In genomic region chr7:48762721-48763120, GRCm38 (mm10) we compare ENCODE assay signal across 22 mouse cellular contexts. TPM values are rescaled to one million over a fixed set of nuclear protein-coding genes. Genes with fewer than 3 reads are reported as not detected.
DNase-seq lines count a peak whose midpoint lies in the region; ATAC-seq and TF ChIP-seq lines count a peak whose summit lies in the region.
"Had no signal": no experiment of that assay in that cellular context is flagged by ENCODE, and none has a peak within 500 bp of the region (broad histone marks: within the 10 kb centered on the region; RNA-seq: fewer than 3 reads in every experiment).

No protein-coding gene starts in this region.

- intact Hi-C loops in heart, postnatal 25 days (cut with DNase I) = no loop called here

- H3K27ac ChIP-seq in intestine, embryonic 14.5 days (ENCODE audit: low read depth) = no peak overlapping the region
- no peak overlapping the region for H3K27ac ChIP-seq in intestine, embryonic 16.5 days (ENCODE audit: low read length)
- no peak overlapping the region for H3K27ac ChIP-seq in midbrain, embryonic 11.5 days (ENCODE audit: low read depth, low read length)
- H3K27ac ChIP-seq in midbrain, embryonic 15.5 days = no peak overlapping the region
- H3K27ac ChIP-seq in stomach, postnatal 0 days (replicated peaks) = peak overlapping the region; percentile 41; the same call in 1 of the 2 replicates

- no peak overlapping the region for H3K4me3 ChIP-seq in intestine, embryonic 14.5 days (ENCODE audit: low read depth, low read length)
- no peak overlapping the region for H3K4me3 ChIP-seq in intestine, embryonic 16.5 days (ENCODE audit: low read length)
- no peak overlapping the region for H3K4me3 ChIP-seq in midbrain, embryonic 11.5 days (ENCODE audit: low read depth, low read length)
- no peak overlapping the region for H3K4me3 ChIP-seq in midbrain, embryonic 15.5 days
- no peak overlapping the region for H3K4me3 ChIP-seq in stomach, postnatal 0 days (ENCODE audit: low read depth, low read length)

- no peak overlapping the region for H3K4me2 ChIP-seq in intestine, embryonic 14.5 days (ENCODE audit: low read length)
- H3K4me2 ChIP-seq in intestine, embryonic 16.5 days (ENCODE audit: low read depth, low read length) = no peak overlapping the region
- H3K4me2 ChIP-seq in midbrain, embryonic 11.5 days = no peak overlapping the region
- H3K4me2 ChIP-seq in midbrain, embryonic 15.5 days = no peak overlapping the region
- no peak overlapping the region for H3K4me2 ChIP-seq in stomach, postnatal 0 days (replicated peaks; ENCODE audit: low read depth)

- no peaks in the 10 kb centered on the region for H3K36me3 ChIP-seq in intestine, embryonic 14.5 days (ENCODE audit: control insufficient read depth, insufficient read depth, low read length)
- no peaks in the 10 kb centered on the region for H3K36me3 ChIP-seq in intestine, embryonic 16.5 days (ENCODE audit: control insufficient read depth, insufficient read depth, low read length)
- no peaks in the 10 kb centered on the region for H3K36me3 ChIP-seq in midbrain, embryonic 11.5 days (ENCODE audit: control insufficient read depth, insufficient read depth, low read length)
- no peaks in the 10 kb centered on the region for H3K36me3 ChIP-seq in midbrain, embryonic 15.5 days (replicated peaks)
- no peaks in the 10 kb centered on the region for H3K36me3 ChIP-seq in stomach, postnatal 0 days (ENCODE audit: control insufficient read depth, insufficient read depth, low read length)
- H3K36me3 ChIP-seq: G1E had no signal

- 85% methylated on average over 3 of the region's 3 CpGs for WGBS in intestine, embryonic 14.5 days
- WGBS in intestine, embryonic 16.5 days = 86% methylated on average over 3 of the region's 3 CpGs
- WGBS in midbrain, embryonic 11.5 days = 82% methylated on average over 3 of the region's 3 CpGs
- 90% methylated on average over 3 of the region's 3 CpGs for WGBS in midbrain, embryonic 15.5 days
- 77% methylated on average over 3 of the region's 3 CpGs for WGBS in stomach, postnatal 0 days

- H3K4me1 ChIP-seq in intestine, embryonic 14.5 days (replicated peaks; ENCODE audit: control insufficient read depth, insufficient read depth, low read length) = no peaks in the 10 kb centered on the region
- H3K4me1 ChIP-seq in intestine, embryonic 16.5 days (ENCODE audit: control insufficient read depth, insufficient read depth, low read length) = no peaks in the 10 kb centered on the region
- H3K4me1 ChIP-seq in midbrain, embryonic 11.5 days (ENCODE audit: control insufficient read depth, insufficient read depth, low read length) = no peaks in the 10 kb centered on the region
- H3K4me1 ChIP-seq in midbrain, embryonic 15.5 days = no peaks in the 10 kb centered on the region
- H3K4me1 ChIP-seq in stomach, postnatal 0 days (replicated peaks; ENCODE audit: control insufficient read depth, insufficient read depth) = no peaks in the 10 kb centered on the region

- no peak for TF ChIP-seq CTCF in stomach, postnatal 0 days (IDR thresholded peaks at IDR 0.05; ENCODE audit: low read depth)

- TF ChIP-seq EP300 in stomach, postnatal 0 days (optimal IDR thresholded peaks at IDR 0.05) = no peak

- no peaks in the 10 kb centered on the region for H3K9me3 ChIP-seq in intestine, embryonic 14.5 days (ENCODE audit: control insufficient read depth, low read length)
- no peaks in the 10 kb centered on the region for H3K9me3 ChIP-seq in intestine, embryonic 16.5 days (ENCODE audit: control insufficient read depth, low read length)
- H3K9me3 ChIP-seq in midbrain, embryonic 11.5 days (ENCODE audit: control insufficient read depth, low read length) = no peaks in the 10 kb centered on the region
- H3K9me3 ChIP-seq in midbrain, embryonic 15.5 days = no peaks in the 10 kb centered on the region
- no peaks in the 10 kb centered on the region for H3K9me3 ChIP-seq in stomach, postnatal 0 days (ENCODE audit: control insufficient read depth, low read length)
- H3K9me3 ChIP-seq: G1E had no signal

- peak; percentile 56 for DNase-seq in heart, adult 11 months
- no peak for DNase-seq in heart, postnatal 25 days (ENCODE audit: low spot score)
- DNase-seq in intestine, embryonic 14.5 days (ENCODE audit: low spot score) = peak; percentile 31
- peak; percentile 59 for DNase-seq in midbrain, embryonic 11.5 days (ENCODE audit: low spot score, missing footprints)
- DNase-seq in stomach, postnatal 0 days (ENCODE audit: low spot score) = no peak
- no peak for DNase-seq in frontal cortex, postnatal 14 days (ENCODE audit: low spot score in 2 of 2)
- DNase-seq: adrenal gland, adult 2 months; adrenal gland, adult 8-10 months; adrenal gland, postnatal 10 days; adrenal gland, postnatal 14 days; adrenal gland, postnatal 25 days; adrenal gland, postnatal 36 days; B cell, adult 2 months; cerebellum, adult 11 months; cerebellum, adult 11-12 months had no signal

- no peak overlapping the region for H3K9ac ChIP-seq in intestine, embryonic 14.5 days (ENCODE audit: low read length)
- H3K9ac ChIP-seq in intestine, embryonic 16.5 days (ENCODE audit: low read depth, low read length) = no peak overlapping the region
- H3K9ac ChIP-seq in midbrain, embryonic 11.5 days (ENCODE audit: low read length) = no peak overlapping the region
- no peak overlapping the region for H3K9ac ChIP-seq in midbrain, embryonic 15.5 days
- H3K9ac ChIP-seq in stomach, postnatal 0 days (ENCODE audit: low read length) = no peak overlapping the region

- ATAC-seq in intestine, embryonic 14.5 days (replicated peaks; ENCODE audit: low FRiP score, low TSS enrichment, low read depth) = no peak
- no peak for ATAC-seq in intestine, embryonic 16.5 days
- no peak for ATAC-seq in midbrain, embryonic 11.5 days (ENCODE audit: low FRiP score)
- no peak for ATAC-seq in midbrain, embryonic 15.5 days (replicated peaks)
- no peak for ATAC-seq in stomach, postnatal 0 days (ENCODE audit: low FRiP score, low TSS enrichment)
- ATAC-seq: activated CD4-positive, CD25-positive, alpha-beta regulatory T cell, adult 4 months; CD4-positive, CD25-positive, alpha-beta regulatory T cell, adult 4 months; Patski had no signal

- no peaks in the 10 kb centered on the region for H3K27me3 ChIP-seq in intestine, embryonic 14.5 days (replicated peaks; ENCODE audit: control insufficient read depth, insufficient read depth, low read length)
- H3K27me3 ChIP-seq in intestine, embryonic 16.5 days (replicated peaks; ENCODE audit: control insufficient read depth, insufficient read depth, low read length) = no peaks in the 10 kb centered on the region
- no peaks in the 10 kb centered on the region for H3K27me3 ChIP-seq in midbrain, embryonic 11.5 days (ENCODE audit: control insufficient read depth, insufficient read depth, low read length)
- no peaks in the 10 kb centered on the region for H3K27me3 ChIP-seq in midbrain, embryonic 15.5 days (replicated peaks)
- no peaks in the 10 kb centered on the region for H3K27me3 ChIP-seq in stomach, postnatal 0 days (ENCODE audit: control insufficient read depth, insufficient read depth, low read length)
- H3K27me3 ChIP-seq: CH12.LX, Patski had no signal

RNA-seq across cellular contexts. Expression of gene Zdhhc13, which starts 26.1 kb away (rescaled TPM):
- 10 to 100 TPM; 11.0 to 12.9 TPM for total RNA-seq in heart, postnatal 25 days (2021)
- 39.0 and 39.1 TPM in 2 replicates for polyA plus RNA-seq in intestine, embryonic 14.5 days (2014; fragmentation: Nextera tagmentation; extraction: Ambion mirVana)
- 41.1 and 42.5 TPM in 2 replicates for polyA plus RNA-seq in intestine, embryonic 16.5 days (2015; fragmentation: Nextera tagmentation; extraction: Ambion mirVana)
- polyA plus RNA-seq in midbrain, embryonic 11.5 days (2014; fragmentation: Nextera tagmentation; extraction: Ambion mirVana) = 37.4 and 43.1 TPM in 2 replicates
- polyA plus RNA-seq in midbrain, embryonic 15.5 days (2015; fragmentation: Nextera tagmentation; extraction: Ambion mirVana) = 36.5 and 38.7 TPM in 2 replicates
- polyA plus RNA-seq in stomach, postnatal 0 days (2015; fragmentation: Nextera tagmentation; extraction: Ambion mirVana) = 33.3 and 34.0 TPM in 2 replicates

Comparison
In these comparisons a context has a peak if more than half of its experiments do, and no peak if none do; other contexts are left out.
1. DNase-seq: peak in heart, adult 11 months (single experiment), intestine, embryonic 14.5 days (single experiment) and midbrain, embryonic 11.5 days (single experiment); none in heart, postnatal 25 days (single experiment), stomach, postnatal 0 days (single experiment) and frontal cortex, postnatal 14 days (0 of 2).